ENCODE assay signal across 27 mouse cellular contexts in genomic region chr16:56593581-56593980, GRCm38 (mm10).
DNase-seq lines count a peak whose midpoint lies in the region; ATAC-seq and TF ChIP-seq lines count a peak whose summit lies in the region.
"Had no signal": no experiment of that assay in that cellular context is flagged by ENCODE, and none has a peak within 500 bp of the region (broad histone marks: within the 10 kb centered on the region; RNA-seq: fewer than 3 reads in every experiment).

No protein-coding gene starts in this region.

- no peak for TF ChIP-seq CTCF in liver, adult 2 months (IDR thresholded peaks at IDR 0.05; ENCODE audit: low read depth, low read length)
- TF ChIP-seq CTCF in liver, postnatal 0 days (IDR thresholded peaks at IDR 0.05; ENCODE audit: low read depth), result no peak

- H3K9me3 ChIP-seq in liver, postnatal 0 days (ENCODE audit: low read length), result no peaks in the 10 kb centered on the region
- H3K9me3 ChIP-seq in embryonic facial prominence, embryonic 15.5 days (replicated peaks), result no peaks in the 10 kb centered on the region
- no peaks in the 10 kb centered on the region for H3K9me3 ChIP-seq in kidney, embryonic 16.5 days (ENCODE audit: low read length)
- H3K9me3 ChIP-seq: embryonic facial prominence, embryonic 13.5 days; forebrain, embryonic 12.5 days; forebrain, embryonic 15.5 days; heart, embryonic 10.5 days; heart, embryonic 13.5 days had no signal

- H3K79me2 ChIP-seq in liver, adult 2 months (ENCODE audit: control insufficient read depth, insufficient read depth, low read length), result no peaks in the 10 kb centered on the region

- H3K4me2 ChIP-seq in liver, postnatal 0 days (ENCODE audit: low read depth, low read length), result no peak overlapping the region
- no peak overlapping the region for H3K4me2 ChIP-seq in embryonic facial prominence, embryonic 15.5 days (replicated peaks)
- no peak overlapping the region for H3K4me2 ChIP-seq in kidney, embryonic 16.5 days (replicated peaks; ENCODE audit: low read depth, low read length)
- H3K4me2 ChIP-seq: embryonic facial prominence, embryonic 13.5 days; forebrain, embryonic 12.5 days; forebrain, embryonic 15.5 days; heart, embryonic 13.5 days; hindbrain, embryonic 14.5 days had no signal

- no peak overlapping the region for H3K4me3 ChIP-seq in liver, adult 2 months (ENCODE audit: insufficient read depth, low read depth, low read length)
- H3K4me3 ChIP-seq in liver, postnatal 0 days (ENCODE audit: low read depth, low read length), result no peak overlapping the region
- H3K4me3 ChIP-seq in embryonic facial prominence, embryonic 15.5 days (replicated peaks), result no peak overlapping the region
- no peak overlapping the region for H3K4me3 ChIP-seq in kidney, embryonic 16.5 days (ENCODE audit: low read length)
- H3K4me3 ChIP-seq: embryonic facial prominence, embryonic 13.5 days; forebrain, embryonic 12.5 days; forebrain, embryonic 15.5 days; heart, adult 2 months; heart, embryonic 10.5 days; heart, embryonic 13.5 days had no signal

- no peaks in the 10 kb centered on the region for H3K36me3 ChIP-seq in liver, adult 2 months (ENCODE audit: control insufficient read depth, insufficient read depth, low read length)
- H3K36me3 ChIP-seq in liver, postnatal 0 days (replicated peaks; ENCODE audit: insufficient read depth, low read length), result no peaks in the 10 kb centered on the region
- H3K36me3 ChIP-seq in embryonic facial prominence, embryonic 15.5 days, result no peaks in the 10 kb centered on the region
- no peaks in the 10 kb centered on the region for H3K36me3 ChIP-seq in kidney, embryonic 16.5 days (ENCODE audit: insufficient read depth, low read length)
- H3K36me3 ChIP-seq: embryonic facial prominence, embryonic 13.5 days; forebrain, embryonic 12.5 days; forebrain, embryonic 15.5 days; heart, embryonic 10.5 days; heart, embryonic 13.5 days had no signal

- no peak for TF ChIP-seq POLR2A in liver, adult 2 months (IDR thresholded peaks at IDR 0.05; ENCODE audit: extremely low read depth, insufficient read depth, low read length)

- no peak overlapping the region for H3K9ac ChIP-seq in liver, adult 2 months (ENCODE audit: low read depth, low read length)
- no peak overlapping the region for H3K9ac ChIP-seq in liver, postnatal 0 days (replicated peaks)
- H3K9ac ChIP-seq in embryonic facial prominence, embryonic 15.5 days, result no peak overlapping the region
- no peak overlapping the region for H3K9ac ChIP-seq in kidney, embryonic 16.5 days (replicated peaks; ENCODE audit: low read length)
- H3K9ac ChIP-seq: embryonic facial prominence, embryonic 13.5 days; forebrain, embryonic 12.5 days; forebrain, embryonic 15.5 days; heart, embryonic 13.5 days; hindbrain, embryonic 14.5 days had no signal

- no peak for ATAC-seq in liver, postnatal 0 days
- ATAC-seq in embryonic facial prominence, embryonic 15.5 days (ENCODE audit: insufficient number of reproducible peaks, low FRiP score, low TSS enrichment, low read depth), result no peak
- ATAC-seq in kidney, embryonic 16.5 days (ENCODE audit: low FRiP score, low TSS enrichment), result no peak
- ATAC-seq: CD4-positive, CD25-positive, alpha-beta regulatory T cell, adult 4 months; forebrain, embryonic 15.5 days; hindbrain, postnatal 0 days; inflammation-experienced regulatory T-cells, adult 6 months; intestine, embryonic 16.5 days had no signal

- no peak overlapping the region for H3K27ac ChIP-seq in liver, adult 2 months (replicated peaks; ENCODE audit: insufficient read depth, low read depth, low read length)
- no peak overlapping the region for H3K27ac ChIP-seq in liver, postnatal 0 days (ENCODE audit: low read depth)
- peak overlapping the region; percentile 63; the same call in 1 of the 2 replicates for H3K27ac ChIP-seq in embryonic facial prominence, embryonic 15.5 days (replicated peaks)
- no peak overlapping the region for H3K27ac ChIP-seq in kidney, embryonic 16.5 days (ENCODE audit: low read length)
- H3K27ac ChIP-seq: embryonic facial prominence, embryonic 13.5 days; forebrain, embryonic 12.5 days; forebrain, embryonic 15.5 days; heart, adult 2 months; heart, embryonic 10.5 days; heart, embryonic 13.5 days; hindbrain, embryonic 14.5 days; hindbrain, postnatal 0 days had no signal

- 72% methylated on average over 5 of the region's 5 CpGs for WGBS in liver, adult 2 months
- 77% methylated on average over 5 of the region's 5 CpGs for WGBS in liver, postnatal 0 days (ENCODE audit: insufficient replicate concordance)
- WGBS in embryonic facial prominence, embryonic 15.5 days, result 61% methylated on average over 5 of the region's 5 CpGs
- WGBS in kidney, embryonic 16.5 days, result 85% methylated on average over 5 of the region's 5 CpGs

- no peak for TF ChIP-seq EP300 in liver, postnatal 0 days (IDR thresholded peaks at IDR 0.05; ENCODE audit: low read depth)

- peak; percentile 26 for DNase-seq in gastrocnemius, adult 18-20 months (ENCODE audit: low spot score)
- no peak for DNase-seq in gastrocnemius, postnatal 25 days
- DNase-seq in liver, adult 2 months (ENCODE audit: extremely low read depth, low read depth, low spot score), result peak; percentile 33
- DNase-seq in liver, postnatal 0 days, result no peak
- DNase-seq in yolk sac, embryonic 10.5 days (ENCODE audit: low spot score), result no peak
- DNase-seq: adrenal gland, adult 2 months; adrenal gland, postnatal 25 days; cerebellum, adult 18-20 months; cerebellum, adult 9-10 months; cerebellum, postnatal 25 days; gastrocnemius, postnatal 36 days; heart, adult 2 months; heart, postnatal 14 days; heart, postnatal 4 days; kidney, adult 18-20 months had no signal

- H3K27me3 ChIP-seq in liver, adult 2 months (ENCODE audit: control insufficient read depth, insufficient read depth, low read length), result no peaks in the 10 kb centered on the region
- no peaks in the 10 kb centered on the region for H3K27me3 ChIP-seq in liver, postnatal 0 days (ENCODE audit: insufficient read depth, low read length)
- no peaks in the 10 kb centered on the region for H3K27me3 ChIP-seq in embryonic facial prominence, embryonic 15.5 days
- H3K27me3 ChIP-seq in kidney, embryonic 16.5 days (ENCODE audit: insufficient read depth, low read length), result no peaks in the 10 kb centered on the region
- H3K27me3 ChIP-seq: embryonic facial prominence, embryonic 13.5 days; forebrain, embryonic 12.5 days; forebrain, embryonic 15.5 days; heart, embryonic 13.5 days had no signal

- H3K4me1 ChIP-seq in liver, adult 2 months (ENCODE audit: control insufficient read depth, insufficient read depth, low read length), result no peaks in the 10 kb centered on the region
- H3K4me1 ChIP-seq in liver, postnatal 0 days (ENCODE audit: insufficient read depth), result no peaks in the 10 kb centered on the region
- peaks cover 6% of the 10 kb centered on the region; the same call in 1 of the 2 replicates for H3K4me1 ChIP-seq in embryonic facial prominence, embryonic 15.5 days
- H3K4me1 ChIP-seq in kidney, embryonic 16.5 days (ENCODE audit: insufficient read depth, low read length), result no peaks in the 10 kb centered on the region
- H3K4me1 ChIP-seq: embryonic facial prominence, embryonic 13.5 days; forebrain, embryonic 12.5 days; forebrain, embryonic 15.5 days; heart, embryonic 10.5 days; heart, embryonic 13.5 days had no signal

Comparison
In these comparisons a context has a peak if more than half of its experiments do, and no peak if none do; other contexts are left out.
1. DNase-seq: peak in gastrocnemius, adult 18-20 months (single experiment) and liver, adult 2 months (single experiment); none in gastrocnemius, postnatal 25 days (single experiment), liver, postnatal 0 days (single experiment) and yolk sac, embryonic 10.5 days (single experiment).